Mouse (Mus musculus) testis, adult 2 months (tissue): ENCODE data around the gene Sap18b. TPM values are rescaled to one million over a fixed set of nuclear protein-coding genes. Genes with fewer than 3 reads are reported as not detected.
"Not testable (repeated sequence)": the region's sequence is repeated elsewhere in the genome, so short reads cannot be mapped to it uniquely, and the experiment has no call there.

Experiments
- H3K27ac ChIP-seq: fragments of 200-500 bp; 2 replicates; pipeline ENCODE4 v1.5.1; 2012; ENCODE audit warnings: low read depth, low read length; ENCODE audit not compliant: control insufficient read depth, insufficient read depth
- H3K27me3 ChIP-seq: fragments of 200-500 bp; 2 replicates; pipeline ENCODE4 v1.6.1; 2012; ENCODE audit warnings: mild to moderate bottlenecking, low read length, moderate library complexity; ENCODE audit not compliant: control insufficient read depth, insufficient read depth
- H3K36me3 ChIP-seq: fragments of 200-500 bp; 2 replicates; pipeline ENCODE4 v1.6.1; 2012; ENCODE audit warnings: mild to moderate bottlenecking, low read length; ENCODE audit not compliant: control insufficient read depth, insufficient read depth
- H3K4me1 ChIP-seq: fragments of 200-500 bp; 2 replicates; pipeline ENCODE4 v1.6.1; 2012; ENCODE audit warnings: low read length; ENCODE audit not compliant: control insufficient read depth, insufficient read depth
- H3K4me3 ChIP-seq: fragments of 200-500 bp; 2 replicates; pipeline ENCODE4 v1.5.1; 2012; ENCODE audit warnings: low read depth, mild to moderate bottlenecking, low read length, moderate library complexity, mixed read lengths; ENCODE audit not compliant: control insufficient read depth
- CTCF ChIP-seq: fragments of 200-500 bp; IDR thresholded peaks from 2 replicates; pipeline ENCODE4 v1.5.1; 2012; ENCODE audit warnings: low read depth, mild to moderate bottlenecking, inconsistent platforms, low read length, moderate library complexity; ENCODE audit not compliant: control insufficient read depth, insufficient read depth, insufficient replicate concordance
- POLR2A ChIP-seq: fragments of 200-500 bp; IDR thresholded peaks from 2 replicates; pipeline ENCODE4 v1.6.1; 2012; ENCODE audit warnings: low read depth, mild to moderate bottlenecking, inconsistent platforms, low read length, moderate library complexity; ENCODE audit not compliant: control insufficient read depth
- polyA plus RNA-seq: library from polyadenylated mRNA; depleted of rRNA; stranded (reverse); fragments of >200 nt; gene quantifications from 2 replicates; pipeline ENCODE4 v1.2.3, GENCODE M21; 2012; rRNA removed

The Sap18b gene
- 47.0 and 58.8 TPM in 2 replicates for polyA plus RNA-seq

GRCm38 (mm10) chr8:95825162-95825561 lies at the start of gene Sap18b:
Sap18b (plus strand) TSS chr8:95825346.
- H3K4me1 ChIP-seq, H3K27ac ChIP-seq, H3K27me3 ChIP-seq, H3K36me3 ChIP-seq: not testable (repeated sequence)
- peak within 1 kb of the TSS; percentile 15 for H3K4me3 ChIP-seq

GRCm38 (mm10) chr8:95781085-95781484 lies 44.1 kb upstream of the Sap18b start:
- Histone ChIP-seq H3K27me3 (no peaks in the 10 kb centered on the region), H3K4me1 (no peaks in the 10 kb centered on the region), H3K27ac (no peak overlapping the region), H3K36me3 (peaks cover 2% of the 10 kb centered on the region), H3K4me3 (no peak overlapping the region)
- TF ChIP-seq CTCF (no peak), POLR2A (no peak)

- Histone ChIP-seq H3K27ac (no peak overlapping the region), H3K36me3 (peaks cover 2% of the 10 kb centered on the region), H3K27me3 (no peaks in the 10 kb centered on the region), H3K4me3 (no peak overlapping the region), H3K4me1 (no peaks in the 10 kb centered on the region)
- no peak for TF ChIP-seq CTCF
- TF ChIP-seq POLR2A = no peak
Measured at GRCm38 (mm10) chr8:95781775-95782174, 43.4 kb upstream of the Sap18b start.

- Histone ChIP-seq H3K36me3 (peaks cover 2% of the 10 kb centered on the region), H3K27ac (no peak overlapping the region), H3K4me1 (no peaks in the 10 kb centered on the region), H3K4me3 (no peak overlapping the region), H3K27me3 (no peaks in the 10 kb centered on the region)
- TF ChIP-seq POLR2A (no peak), CTCF (no peak)
Measured at GRCm38 (mm10) chr8:95782628-95783027, 42.5 kb upstream of the Sap18b start.

GRCm38 (mm10) chr8:95785591-95785990 lies 39.6 kb upstream of the Sap18b start:
- TF ChIP-seq CTCF = no peak
- TF ChIP-seq POLR2A = no peak
- no peak overlapping the region for H3K4me3 ChIP-seq
- peaks cover 2% of the 10 kb centered on the region for H3K36me3 ChIP-seq
- H3K4me1 ChIP-seq = no peaks in the 10 kb centered on the region
- no peak overlapping the region for H3K27ac ChIP-seq
- no peaks in the 10 kb centered on the region for H3K27me3 ChIP-seq

- H3K27ac ChIP-seq, H3K27me3 ChIP-seq, H3K4me3 ChIP-seq, H3K4me1 ChIP-seq, H3K36me3 ChIP-seq: not testable (repeated sequence)
Measured at GRCm38 (mm10) chr8:95795333-95796061, 29.6 kb upstream of the Sap18b start.

GRCm38 (mm10) chr8:95799117-95799516 lies 26.0 kb upstream of the Sap18b start:
- peaks cover 2% of the 10 kb centered on the region; the same call in 1 of the 2 replicates for H3K4me1 ChIP-seq
- H3K36me3 ChIP-seq = no peaks in the 10 kb centered on the region
- no peaks in the 10 kb centered on the region for H3K27me3 ChIP-seq
- H3K4me3 ChIP-seq = no peak overlapping the region
- TF ChIP-seq CTCF (no peak), POLR2A (no peak)
- no peak overlapping the region for H3K27ac ChIP-seq

- Histone ChIP-seq H3K4me3 (no peak overlapping the region), H3K27me3 (no peaks in the 10 kb centered on the region), H3K36me3 (no peaks in the 10 kb centered on the region), H3K4me1 (peaks cover 2% of the 10 kb centered on the region; the same call in 1 of the 2 replicates), H3K27ac (no peak overlapping the region)
- TF ChIP-seq POLR2A = no peak
- TF ChIP-seq CTCF = no peak
Measured at GRCm38 (mm10) chr8:95799891-95800290, 25.3 kb upstream of the Sap18b start.
